Mouse (Mus musculus) G1E (cell line): ENCODE measurements around the gene Ap2a2.
"Not testable (repeated sequence)": the region's sequence is repeated elsewhere in the genome, so short reads cannot be mapped to it uniquely, and the experiment has no call there.

Experiments used
- CTCF ChIP-seq: IDR thresholded peaks from 2 replicates; pipeline ENCODE4 v1.5.1; 2012; ENCODE audit warnings: low read depth, low read length, inconsistent platforms, mixed read lengths
- GATA1 ChIP-seq: IDR thresholded peaks from 2 replicates; pipeline ENCODE4 v1.6.1; 2012; ENCODE audit warnings: borderline replicate concordance, low read length, inconsistent platforms, mixed read lengths
- POLR2AphosphoS5 ChIP-seq: IDR thresholded peaks from 2 replicates; pipeline ENCODE4 v1.6.1; 2012; ENCODE audit warnings: low read depth, low read length, inconsistent platforms; ENCODE audit not compliant: insufficient replicate concordance
- TAL1 ChIP-seq: conservative IDR thresholded peaks from 2 replicates; pipeline ENCODE4 v1.6.1; 2012; ENCODE audit warnings: low read depth, low read length, inconsistent platforms, mixed read lengths

DNA sequence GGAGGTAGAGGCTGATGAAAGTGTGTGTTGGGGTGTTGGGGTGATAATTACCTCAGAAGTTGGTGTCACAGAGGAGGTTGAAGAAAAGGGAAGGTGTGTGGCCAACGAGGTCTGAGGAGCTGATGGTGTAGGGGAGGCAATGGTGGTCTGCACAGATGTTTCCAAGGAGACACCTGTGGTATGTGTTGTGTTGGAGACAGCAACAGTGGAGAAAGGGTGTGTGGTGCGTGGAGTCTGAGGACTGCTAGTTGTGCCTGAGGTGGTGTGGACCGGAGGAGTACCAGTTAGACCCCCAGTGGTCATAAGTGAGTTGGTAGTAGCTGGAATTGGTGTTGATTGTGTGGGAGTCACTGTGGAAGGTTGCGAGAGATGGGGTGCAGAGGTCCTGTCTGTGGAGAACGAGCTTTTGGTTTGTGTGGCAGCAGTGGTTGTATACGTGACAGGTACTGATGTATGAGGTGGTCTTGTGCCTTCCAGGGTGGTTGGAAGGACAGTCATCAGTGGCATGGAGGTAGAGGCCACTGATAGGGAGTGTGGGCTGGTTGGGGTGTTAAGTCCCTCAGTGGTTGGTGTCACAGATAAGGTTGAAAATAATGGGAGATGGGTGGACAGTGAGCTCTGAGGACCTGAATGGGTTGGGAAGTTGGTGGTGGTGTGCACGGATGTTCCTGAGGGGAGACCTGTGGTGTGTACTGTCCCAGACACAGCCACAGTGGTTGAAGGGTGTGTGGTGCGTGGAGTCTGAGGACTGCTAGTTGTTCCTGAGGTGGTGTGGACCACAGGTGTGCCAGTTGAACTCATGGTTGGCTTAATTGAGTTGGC is 76.8 kb downstream of the Ap2a2 start:
- not testable (repeated sequence) for TF ChIP-seq CTCF, POLR2AphosphoS5, TAL1, GATA1
